Mouse (Mus musculus): ENCODE measurements at regions not wholly inside any gene's neighbourhood (a gene's known extent, or its start where the extent isn't known, plus 50 kb on each side); places are given as distances from the start of the nearest gene placed in this dataset.

DNA sequence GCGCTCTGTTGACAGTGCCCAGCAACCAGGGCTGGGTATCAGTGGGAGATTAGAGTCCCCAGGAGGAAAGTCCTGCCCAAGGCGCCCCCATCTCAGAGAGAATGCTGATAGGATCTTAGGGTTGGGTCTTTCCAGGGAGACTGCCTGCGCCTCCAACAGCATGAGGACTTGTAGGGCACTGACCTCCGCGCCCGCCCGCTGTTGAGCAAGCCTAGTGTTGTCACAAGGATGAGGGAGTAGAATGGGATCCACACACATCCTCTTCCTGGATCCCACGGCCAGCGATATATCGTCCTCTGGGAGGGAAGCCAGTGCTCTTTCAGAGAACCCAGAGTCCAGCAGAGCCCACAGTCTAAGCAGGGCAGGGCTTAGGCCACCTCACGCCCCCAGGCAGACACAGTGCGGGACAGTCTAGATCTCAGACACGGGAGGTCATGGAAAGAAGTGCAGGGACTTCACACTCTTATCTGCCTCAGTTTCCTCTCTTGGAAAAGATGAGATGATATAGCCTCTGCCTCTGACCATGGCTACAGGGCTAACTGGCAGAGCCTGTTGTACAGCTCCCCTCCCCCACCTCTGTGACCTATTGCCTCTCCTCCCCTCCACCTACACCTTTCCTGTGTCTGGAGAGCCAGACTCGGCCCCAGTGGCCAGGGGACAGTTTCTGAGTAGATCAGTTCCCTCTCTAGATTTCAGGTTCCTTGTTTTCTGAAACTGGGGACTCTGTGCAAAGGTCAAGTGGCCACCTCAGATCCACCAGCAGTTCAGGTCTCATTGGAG, 52.0 kb upstream of the Dusp5 start:
- in situ Hi-C loops (cut with MboI; ENCODE audit: unreplicated experiment in 2 of 2): no loop called here

DNA sequence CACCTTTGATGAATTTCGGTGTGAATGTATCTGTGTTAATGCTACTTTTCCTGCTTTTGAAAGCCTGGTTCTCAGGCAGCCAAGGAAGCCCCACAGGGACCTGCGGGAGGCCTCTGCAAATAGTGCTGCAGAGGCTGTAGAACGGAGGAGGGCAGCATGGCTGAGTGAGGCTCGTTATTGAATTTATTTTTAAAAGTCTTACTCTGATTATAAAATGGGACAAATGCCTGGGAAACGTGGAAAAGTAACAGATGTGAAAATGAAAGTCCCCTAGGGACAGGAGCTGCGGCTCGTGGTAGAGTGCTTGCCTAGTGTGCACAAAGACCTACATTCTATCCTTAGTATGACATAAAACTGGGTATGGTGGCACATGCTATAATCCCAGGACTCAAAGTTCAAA, 59.7 kb upstream of the Dusp5 start:
- in situ Hi-C loops (cut with MboI; ENCODE audit: unreplicated experiment in 2 of 2): no loop called here

DNA sequence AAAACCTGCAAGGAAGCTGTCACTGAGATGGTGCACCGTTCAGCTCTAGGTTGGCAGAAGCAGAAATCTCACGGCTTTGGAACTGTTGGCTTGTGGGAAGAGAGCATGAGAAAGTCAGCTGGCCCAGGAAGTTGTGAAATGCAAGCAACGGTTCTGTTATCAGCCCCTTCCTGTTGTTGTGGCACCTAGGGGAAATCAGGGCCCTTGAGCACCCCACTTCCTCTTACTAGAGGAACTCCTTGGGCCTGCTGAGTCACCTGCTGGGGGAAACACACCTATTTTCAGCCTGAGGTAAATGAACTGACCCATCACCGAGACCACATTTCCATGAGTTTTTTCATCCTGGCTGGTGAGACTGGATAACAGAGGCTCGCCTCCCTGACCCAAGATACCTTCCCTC, 64.2 kb upstream of the Dusp5 start:
- in situ Hi-C loops (cut with MboI; ENCODE audit: unreplicated experiment in 2 of 2): loop anchor here (5.0 kb wide), 2 partner anchors 42 to 68 kb away; no protein-coding TSS in a partner anchor

DNA sequence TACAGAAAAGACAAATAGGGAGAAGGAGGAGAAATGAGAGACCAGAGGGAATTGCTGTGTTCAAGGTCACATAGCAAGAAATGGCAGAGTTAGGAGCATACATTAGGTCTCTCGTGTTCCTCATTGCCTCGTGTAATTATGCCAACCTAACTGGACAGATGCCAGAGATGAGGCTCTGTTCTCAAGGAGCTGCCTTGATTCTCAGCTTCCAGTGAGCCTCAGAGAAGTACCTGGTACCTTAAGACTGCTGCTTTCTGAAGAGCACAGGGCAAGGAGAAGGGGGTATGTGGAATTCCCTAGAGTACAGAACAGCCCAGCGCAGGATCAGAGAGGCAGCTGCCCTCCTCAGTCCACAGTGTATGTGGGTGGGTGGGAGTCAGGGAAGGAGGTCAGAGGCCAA, 64.8 kb upstream of the Dusp5 start:
- in situ Hi-C loops (cut with MboI; ENCODE audit: unreplicated experiment in 2 of 2): loop anchor here (5.0 kb wide), 2 partner anchors 42 to 68 kb away; no protein-coding TSS in a partner anchor

DNA sequence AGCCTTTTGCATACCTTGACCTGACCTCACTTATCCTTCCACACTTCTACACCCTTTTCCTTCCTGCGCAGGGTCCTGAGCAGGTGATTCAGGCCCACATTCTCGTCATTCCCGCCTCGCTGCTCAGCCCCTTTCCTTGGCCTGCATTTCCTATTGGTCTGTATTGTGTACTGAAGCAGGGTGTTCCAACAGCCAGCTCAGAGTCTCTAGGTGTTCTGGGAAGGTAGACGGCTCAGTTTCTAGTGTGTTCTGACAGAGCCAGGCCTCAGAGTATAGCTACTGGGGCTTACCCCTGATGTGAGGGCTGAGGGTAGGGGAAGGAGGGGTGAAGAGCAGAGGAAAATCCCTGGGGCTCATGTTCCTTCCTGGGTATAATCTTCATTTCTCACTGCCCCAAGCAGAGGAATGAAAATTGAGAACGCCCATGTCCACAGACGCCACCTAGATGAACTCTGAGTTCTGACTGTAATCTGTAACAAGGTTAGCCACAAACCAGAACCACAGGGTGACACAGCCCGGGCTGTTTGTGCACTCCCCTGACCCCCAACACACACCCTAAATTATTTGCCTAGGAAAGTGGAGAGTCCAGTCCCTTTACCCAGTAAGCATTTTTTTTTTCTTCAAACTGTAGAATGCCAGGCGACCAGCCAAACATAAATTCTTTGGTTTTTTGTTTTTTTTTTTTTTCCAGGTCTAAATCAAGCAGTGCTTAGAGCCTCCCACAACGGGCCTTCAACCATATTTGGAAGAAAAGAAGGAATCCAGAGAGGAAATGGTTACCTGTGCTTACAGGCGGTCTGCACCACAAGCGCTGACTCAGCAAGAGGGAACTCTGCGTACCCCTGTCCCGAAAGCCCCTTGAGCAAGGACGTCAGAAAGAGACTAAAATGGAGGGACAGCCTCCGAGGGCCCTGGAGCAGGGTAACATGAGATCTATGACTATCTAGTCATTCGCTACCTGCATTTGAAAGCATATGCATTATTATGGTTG, 67.6 kb upstream of the Dusp5 start:
- in situ Hi-C loops (cut with MboI; ENCODE audit: unreplicated experiment in 2 of 2): loop anchor here (5.0 kb wide), 2 partner anchors 39 to 71 kb away; no protein-coding TSS in a partner anchor

DNA sequence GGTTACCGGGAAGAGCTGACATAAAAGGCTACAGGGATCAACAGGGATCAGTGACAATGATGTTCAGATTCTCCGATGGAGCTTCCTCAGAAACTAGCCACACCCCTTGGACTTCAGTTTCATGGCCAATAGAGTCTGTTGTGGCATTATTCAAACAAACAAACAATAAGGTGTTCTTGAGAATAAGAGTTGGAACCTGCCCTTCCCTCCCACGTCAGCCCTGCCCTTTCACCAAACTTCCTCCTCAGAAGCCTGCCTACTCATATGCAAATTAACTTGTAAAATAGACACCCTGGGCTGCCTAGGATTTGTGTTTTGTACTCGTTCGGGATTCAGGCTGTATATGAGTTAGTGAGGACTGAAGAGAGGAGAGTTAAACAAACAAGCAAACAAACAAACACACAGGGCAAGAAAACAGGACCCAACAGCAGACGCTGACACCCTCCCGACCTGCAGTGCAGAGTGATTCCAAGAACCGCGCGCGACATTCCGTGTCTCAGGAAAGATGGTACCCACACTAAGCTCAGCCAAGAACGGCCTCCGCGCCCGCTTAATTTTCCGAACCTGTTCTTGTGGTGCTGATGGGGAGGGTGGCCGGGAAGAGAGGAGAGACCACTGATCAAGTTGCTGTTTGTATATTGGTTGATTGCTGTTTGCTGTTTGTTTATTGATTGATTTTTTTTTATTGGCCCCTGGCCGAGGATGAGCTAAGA, 68.4 kb upstream of the Dusp5 start:
- in situ Hi-C loops (cut with MboI; ENCODE audit: unreplicated experiment in 2 of 2): loop anchor here (5.0 kb wide), 2 partner anchors 38 to 72 kb away; no protein-coding TSS in a partner anchor

DNA sequence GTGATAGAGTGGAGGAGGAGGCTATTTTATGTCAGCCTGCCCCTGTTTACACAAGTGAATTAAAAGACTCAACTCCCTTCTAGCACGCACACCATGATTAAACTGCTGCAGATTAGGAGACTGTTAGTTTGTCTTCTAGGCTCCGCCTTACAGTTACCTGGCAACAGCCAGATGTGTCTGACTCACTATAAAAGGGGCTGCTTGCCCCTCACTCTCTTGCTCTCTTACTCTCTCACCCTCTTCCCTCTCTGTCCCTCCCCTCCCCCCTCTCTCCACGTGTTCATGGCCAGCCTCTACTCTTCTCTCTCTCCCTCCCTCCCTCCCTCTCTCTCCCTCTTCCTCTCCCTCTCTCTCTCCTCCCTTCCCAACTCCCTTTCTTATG, 69.0 kb upstream of the Smndc1 start:
- in situ Hi-C loops (cut with MboI; ENCODE audit: unreplicated experiment in 2 of 2): no loop called here

DNA sequence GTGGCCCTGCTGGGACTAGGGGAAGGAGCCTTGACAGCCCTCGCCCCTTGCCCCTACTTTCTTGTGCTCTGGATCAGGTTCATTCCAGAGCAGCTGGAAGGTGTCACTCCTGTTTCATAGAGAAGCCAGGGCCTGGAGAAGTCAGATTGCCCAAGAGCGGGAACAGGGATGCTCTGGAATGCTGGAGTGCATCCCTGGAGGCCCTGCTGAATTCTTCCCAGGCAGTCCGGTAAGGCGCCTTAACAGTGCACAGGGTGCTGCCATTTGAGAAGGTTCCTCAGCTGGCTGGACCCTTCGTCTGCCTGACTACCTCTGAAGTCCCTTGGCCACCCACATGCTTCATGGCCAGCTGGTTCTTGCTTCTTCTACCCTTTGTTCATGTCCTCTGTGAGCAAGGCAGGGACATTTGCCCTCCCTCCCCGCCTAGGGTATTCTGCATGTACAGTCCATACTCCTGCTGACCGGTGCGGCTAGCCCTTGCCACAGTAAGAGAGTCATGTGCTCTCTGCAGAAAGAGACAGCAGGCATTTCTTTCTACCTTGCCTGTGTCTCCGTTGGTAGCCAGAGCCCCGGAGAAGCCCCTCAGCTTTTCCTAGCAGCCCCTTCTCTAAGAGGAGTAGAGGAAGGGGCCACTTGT, 68.5 kb upstream of the Smndc1 start:
- in situ Hi-C loops (cut with MboI; ENCODE audit: unreplicated experiment in 2 of 2): no loop called here

DNA sequence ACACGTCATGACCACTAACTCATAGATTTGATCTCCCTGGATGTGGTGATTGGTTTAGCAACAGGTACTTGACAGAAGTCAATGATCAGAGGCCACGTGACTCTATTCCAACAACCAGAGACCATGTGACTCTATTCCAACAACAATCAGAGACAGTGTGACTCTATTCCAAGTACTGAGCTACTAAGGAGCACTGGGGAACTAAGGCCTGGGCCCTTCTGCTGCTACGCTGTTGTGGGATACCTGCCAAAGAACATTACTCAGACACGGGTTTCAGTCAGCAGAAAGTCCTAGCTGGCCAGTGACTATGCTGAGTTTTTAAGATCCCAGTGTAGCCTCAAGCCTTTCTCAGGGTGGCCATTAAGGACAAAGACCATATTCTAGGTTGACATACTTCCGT, 66.3 kb upstream of the Smndc1 start:
- in situ Hi-C loops (cut with MboI; ENCODE audit: unreplicated experiment in 2 of 2): no loop called here

DNA sequence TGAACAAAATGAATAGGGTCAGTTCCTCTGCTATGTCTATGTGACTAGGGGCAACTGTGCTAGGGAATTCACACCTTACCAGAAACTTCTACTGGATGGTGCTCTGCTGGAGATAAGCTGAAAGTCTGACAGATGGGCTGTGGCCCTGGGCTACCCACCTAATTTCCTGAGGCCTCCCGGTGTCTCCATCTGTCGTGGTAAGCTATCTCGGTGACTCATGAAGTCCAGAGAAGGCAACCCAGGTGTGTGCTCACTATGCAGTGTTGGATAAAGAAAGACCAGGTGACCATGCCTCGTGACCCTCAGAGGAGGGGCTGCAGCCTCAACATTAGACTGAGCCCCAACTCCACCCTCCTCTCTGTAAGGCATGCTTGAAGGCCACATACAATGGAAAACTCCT, 64.2 kb upstream of the Smndc1 start:
- in situ Hi-C loops (cut with MboI; ENCODE audit: unreplicated experiment in 2 of 2): no loop called here

DNA sequence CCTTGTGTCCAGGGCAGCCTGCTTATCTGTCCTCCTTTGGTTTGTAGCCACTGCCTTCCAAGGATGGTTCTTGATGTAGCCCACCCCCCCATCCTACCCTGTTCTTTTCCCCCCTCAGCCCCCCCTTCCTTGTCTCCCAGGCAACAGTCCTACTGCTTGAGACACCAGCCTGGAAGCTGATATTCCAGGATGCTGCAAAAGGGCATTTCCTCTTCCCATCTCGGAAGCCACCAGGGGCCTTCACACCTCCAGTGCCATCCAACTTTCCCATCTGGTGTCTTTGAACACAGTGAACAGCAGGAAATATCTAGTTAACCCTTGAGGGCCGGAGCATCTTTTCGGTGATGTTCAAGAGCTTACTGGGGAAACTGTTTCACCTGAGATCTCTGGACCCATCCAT, 63.7 kb upstream of the Smndc1 start:
- in situ Hi-C loops (cut with MboI; ENCODE audit: unreplicated experiment in 2 of 2): no loop called here

DNA sequence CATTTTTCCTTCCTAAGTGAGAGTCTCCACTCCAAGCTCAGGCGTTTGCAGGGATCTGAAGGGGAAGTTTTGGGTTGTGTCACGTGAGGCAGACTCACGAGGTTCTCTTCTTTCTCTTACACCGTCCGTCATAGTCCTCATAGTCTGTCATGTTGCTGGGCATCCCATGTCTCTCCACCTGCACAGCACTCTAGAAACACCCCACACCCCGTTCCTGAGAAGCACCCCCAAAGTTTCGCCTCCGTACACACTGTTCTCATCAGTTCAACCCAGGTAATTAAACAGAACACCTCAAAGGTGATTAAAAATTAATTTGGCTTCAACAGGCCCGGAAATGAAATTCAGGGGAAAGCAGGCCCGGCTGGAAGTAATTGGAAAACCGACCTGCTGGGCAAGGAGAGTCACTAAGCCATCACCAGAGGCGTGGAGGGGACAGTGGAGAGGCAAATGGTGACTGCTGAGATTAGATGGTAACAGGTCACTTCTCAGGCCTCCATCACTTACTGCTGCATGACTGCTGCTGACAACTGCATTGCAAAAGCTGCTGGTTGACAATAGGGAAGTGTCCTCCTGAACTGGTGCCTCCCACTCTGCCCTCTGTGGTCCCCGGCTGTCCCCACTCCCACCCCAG, 63.1 kb upstream of the Smndc1 start:
- in situ Hi-C loops (cut with MboI; ENCODE audit: unreplicated experiment in 2 of 2): no loop called here

DNA sequence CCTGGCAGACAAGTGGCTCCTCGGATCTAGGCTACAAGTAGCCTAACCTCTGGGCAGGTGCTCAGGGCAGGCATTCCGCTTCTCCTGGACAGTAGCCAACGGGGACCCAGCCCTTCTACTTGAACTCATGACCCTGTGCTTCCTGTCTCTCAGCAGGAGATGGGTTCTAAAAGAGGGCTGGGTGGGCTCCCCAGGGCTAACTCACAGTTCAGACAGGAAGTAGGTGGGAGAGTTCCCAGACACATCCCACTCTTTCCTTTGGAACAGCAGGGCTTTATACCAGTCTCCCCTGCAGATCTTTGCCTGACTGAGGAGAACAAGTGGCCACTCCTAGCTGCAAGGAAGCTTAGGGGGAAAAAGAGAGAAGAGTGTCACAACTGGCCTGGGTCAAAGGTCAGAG, 62.0 kb upstream of the Smndc1 start:
- in situ Hi-C loops (cut with MboI; ENCODE audit: unreplicated experiment in 2 of 2): no loop called here

DNA sequence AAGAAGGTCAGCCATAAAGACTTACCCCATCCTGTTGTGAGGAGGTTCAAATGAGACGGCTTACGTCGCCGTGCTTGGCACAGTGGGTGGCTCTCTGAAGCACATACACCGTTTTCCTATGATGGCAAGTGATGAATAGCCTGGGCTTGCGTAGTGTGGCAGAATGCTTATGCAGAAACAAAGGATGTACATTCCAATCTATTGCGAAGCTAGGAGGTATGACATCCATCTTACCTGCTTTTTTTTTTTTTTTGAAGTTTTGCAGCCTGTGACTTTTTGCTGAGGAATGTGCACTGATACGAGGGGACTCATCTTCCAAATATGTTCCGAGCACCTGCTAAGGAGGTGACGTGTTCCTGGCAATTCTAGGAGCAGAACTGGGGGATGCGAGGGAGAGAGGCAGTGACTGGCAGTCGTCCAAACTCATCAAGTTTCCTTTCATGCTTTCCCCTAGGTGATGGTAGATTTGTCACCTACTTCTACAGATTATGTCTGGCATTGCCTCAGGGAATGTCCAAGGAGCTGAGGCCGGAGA, 61.1 kb upstream of the Smndc1 start:
- in situ Hi-C loops (cut with MboI; ENCODE audit: unreplicated experiment in 2 of 2): no loop called here

DNA sequence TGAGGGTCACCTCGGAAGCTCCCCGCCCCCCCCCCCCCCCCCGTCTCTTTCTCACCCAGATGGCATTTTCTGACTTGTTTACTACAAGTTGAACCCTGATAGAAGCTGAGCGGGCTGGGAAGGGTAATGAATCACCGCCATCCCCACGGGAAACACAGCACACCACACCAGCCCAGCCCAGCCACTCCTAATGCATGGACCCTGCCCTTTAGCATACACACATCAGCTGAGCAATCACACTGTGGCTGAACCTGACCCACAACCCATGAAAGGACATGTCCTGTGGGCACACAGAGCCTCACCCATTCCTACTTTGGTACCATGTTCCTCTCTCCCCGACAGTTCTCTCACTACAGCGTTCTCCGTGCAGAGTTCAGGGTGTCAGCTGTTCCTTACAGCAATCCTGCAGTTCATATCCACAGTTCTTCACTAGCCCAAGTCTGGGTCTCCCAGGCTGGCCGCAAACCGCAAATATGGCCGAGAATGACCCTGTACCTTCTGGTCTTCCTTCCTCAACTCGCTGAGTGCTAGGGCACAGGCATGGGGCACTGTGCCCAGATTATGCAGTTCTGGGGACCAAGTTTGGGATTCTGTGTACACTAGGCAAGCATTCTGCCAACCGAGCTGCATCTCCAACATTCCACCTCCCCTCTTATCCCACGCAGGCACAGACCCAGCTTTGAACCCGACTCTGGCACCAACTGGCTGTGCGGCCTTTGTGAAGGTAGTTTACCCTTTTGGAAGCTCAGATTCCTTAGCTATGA, 60.4 kb upstream of the Smndc1 start:
- in situ Hi-C loops (cut with MboI; ENCODE audit: unreplicated experiment in 2 of 2): no loop called here

DNA sequence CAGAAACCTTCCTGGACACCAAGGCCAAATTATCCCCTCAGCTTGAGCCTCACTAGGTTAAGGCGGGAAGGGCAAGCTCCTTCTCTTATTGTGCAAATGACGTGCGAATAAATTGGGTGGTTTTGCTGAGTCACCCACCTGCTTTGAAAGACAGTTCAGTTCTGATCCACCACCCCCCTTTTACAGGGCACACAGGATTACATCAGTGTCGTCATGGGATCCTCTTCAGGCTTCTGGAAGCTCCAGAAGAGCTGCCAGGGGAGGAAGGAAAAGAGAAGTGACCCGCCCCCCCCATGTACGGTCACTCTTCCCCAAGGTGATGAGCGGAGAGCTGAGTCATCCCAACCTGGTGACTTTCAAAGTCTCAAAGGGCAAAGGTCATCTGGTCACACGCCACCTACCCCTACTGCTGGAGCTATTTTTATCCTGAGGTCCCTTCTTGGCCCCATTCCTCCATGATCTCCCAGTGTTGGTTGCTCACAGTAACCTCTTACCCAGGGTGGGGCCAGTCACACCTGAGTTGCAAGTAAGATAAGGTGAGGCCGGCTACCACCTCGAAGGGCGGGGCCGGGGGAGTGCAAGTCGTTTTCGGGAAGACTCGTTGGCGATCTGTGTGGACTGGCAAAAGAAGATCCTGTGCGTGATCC, 58.9 kb upstream of the Smndc1 start:
- in situ Hi-C loops (cut with MboI; ENCODE audit: unreplicated experiment in 2 of 2): loop anchor here in 1 of 2 experiments (5.0 kb wide), 1 partner anchor 78 kb away; the partner anchor contains the start of gene Dusp5

DNA sequence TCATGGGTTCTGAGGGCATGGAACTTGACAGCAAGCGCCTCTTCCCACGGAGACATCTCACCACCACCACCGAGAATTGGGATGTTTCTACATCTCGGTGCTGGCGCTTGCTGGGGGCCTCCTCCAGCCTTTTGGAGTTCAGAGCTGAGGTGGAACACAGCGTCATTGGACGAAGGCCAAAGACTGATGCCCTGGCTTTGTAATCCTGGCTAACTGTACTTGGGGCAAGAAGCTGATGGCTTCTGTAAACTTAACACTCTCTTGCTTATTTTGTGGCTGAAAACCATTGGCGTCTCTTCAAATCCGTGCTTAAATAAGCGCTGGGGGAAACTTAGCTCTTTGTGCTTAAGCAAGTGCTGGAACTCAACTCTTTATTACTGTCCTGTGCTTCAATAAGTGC, 57.8 kb upstream of the Smndc1 start:
- in situ Hi-C loops (cut with MboI; ENCODE audit: unreplicated experiment in 2 of 2): loop anchor here in 1 of 2 experiments (5.0 kb wide), 1 partner anchor 79 kb away; the partner anchor contains the start of gene Dusp5

DNA sequence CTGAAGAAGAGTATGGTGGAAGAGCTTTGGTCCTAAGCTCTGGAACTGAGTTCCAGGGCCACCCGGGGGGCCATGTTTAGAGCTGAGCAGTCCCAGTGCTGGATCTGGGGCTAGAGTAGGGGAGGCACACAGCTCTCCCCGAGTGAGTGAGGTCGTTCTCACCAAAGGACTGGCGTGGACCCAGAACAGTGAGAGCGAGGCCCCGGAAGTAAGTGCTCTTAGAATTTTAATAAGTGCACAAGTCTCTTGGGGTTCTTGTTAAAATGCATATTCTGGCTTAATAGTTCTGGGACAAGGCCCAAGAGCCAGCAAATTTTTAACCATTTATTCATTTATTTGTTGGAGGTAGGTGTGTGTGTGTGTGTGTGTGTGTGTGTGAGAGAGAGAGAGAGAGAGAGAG, 57.4 kb upstream of the Smndc1 start:
- in situ Hi-C loops (cut with MboI; ENCODE audit: unreplicated experiment in 2 of 2): loop anchor here in 1 of 2 experiments (5.0 kb wide), 1 partner anchor 80 kb away; the partner anchor contains the start of gene Dusp5

All from v-Abl transformed pro-B cells (cell line).